Mouse (Mus musculus) hindbrain, embryonic 11.5 days (tissue): ENCODE data around the gene Acap1. TPM values are rescaled to one million over a fixed set of nuclear protein-coding genes. Genes with fewer than 3 reads are reported as not detected.
A peak's percentile ranks its signal among the peaks of the same experiment; 100 is the strongest.
"Not testable (repeated sequence)": the region's sequence is repeated elsewhere in the genome, so short reads cannot be mapped to it uniquely, and the experiment has no call there.

Experiments used
- ATAC-seq: fragments of 200-750 bp; cut with Nextera tagmentation; 2 replicates; pipeline ENCODE4 v1.8.0; 2017; ENCODE audit warnings: mild to moderate bottlenecking, moderate TSS enrichment, moderate library complexity; ENCODE audit not compliant: low FRiP score
- DNase-seq: peaks from one replicate; pipeline ENCODE4 v3.0.0-alpha.2; 2015; ENCODE audit warnings: low spot score
- H3K27ac ChIP-seq: fragments of 300-500 bp; sonication (generic); 2 replicates; pipeline ENCODE4 v1.5.1; 2014; ENCODE audit warnings: mild to moderate bottlenecking, low read depth, low read length
- H3K27me3 ChIP-seq: fragments of 300-500 bp; sonication (generic); 2 replicates; pipeline ENCODE4 v1.6.1; 2014; ENCODE audit warnings: mild to moderate bottlenecking, low read length, moderate library complexity, mixed read lengths; ENCODE audit not compliant: control insufficient read depth, insufficient read depth
- H3K36me3 ChIP-seq: fragments of 300-500 bp; sonication (generic); 2 replicates; pipeline ENCODE4 v1.6.1; 2014; ENCODE audit warnings: mild to moderate bottlenecking, low read length, moderate library complexity, mixed read lengths; ENCODE audit not compliant: control insufficient read depth, insufficient read depth
- H3K4me1 ChIP-seq: fragments of 300-500 bp; sonication (generic); replicated peaks from 2 replicates; pipeline ENCODE4 v1.6.1; 2014; ENCODE audit warnings: low read length, mixed read lengths; ENCODE audit not compliant: control insufficient read depth, insufficient read depth
- H3K4me2 ChIP-seq: fragments of 300-500 bp; sonication (generic); replicated peaks from 2 replicates; pipeline ENCODE4 v1.6.1; 2014; ENCODE audit warnings: mild to moderate bottlenecking, low read depth, low read length
- H3K4me3 ChIP-seq: fragments of 300-500 bp; sonication (generic); 2 replicates; pipeline ENCODE4 v1.5.1; 2014; ENCODE audit warnings: low read depth, low read length
- H3K9ac ChIP-seq: fragments of 300-500 bp; sonication (generic); 2 replicates; pipeline ENCODE4 v1.6.1; 2014; ENCODE audit warnings: low read depth, low read length
- H3K9me3 ChIP-seq: fragments of 300-500 bp; sonication (generic); 2 replicates; pipeline ENCODE4 v1.6.1; 2016; ENCODE audit warnings: low read length; ENCODE audit not compliant: control insufficient read depth
- WGBS: fragments of 180-500 bp; shearing (Covaris S2); extraction: QIAGEN DNeasy Blood & Tissue Kit; methylation state at CpG from one replicate; pipeline ENCODE4 v1.1.7; 2014; 5-methylcytosine and 5-hydroxymethylcytosine counted together
- polyA plus RNA-seq: library from polyadenylated mRNA; unstranded; fragments of >200 nt; fragmentation: Nextera tagmentation; extraction: Ambion mirVana; gene quantifications from 2 replicates; pipeline ENCODE4 v1.2.1, GENCODE M21; 2014

The Acap1 gene
- polyA plus RNA-seq, 1 experiment from 2014 or later = 0.45 TPM

DNA sequence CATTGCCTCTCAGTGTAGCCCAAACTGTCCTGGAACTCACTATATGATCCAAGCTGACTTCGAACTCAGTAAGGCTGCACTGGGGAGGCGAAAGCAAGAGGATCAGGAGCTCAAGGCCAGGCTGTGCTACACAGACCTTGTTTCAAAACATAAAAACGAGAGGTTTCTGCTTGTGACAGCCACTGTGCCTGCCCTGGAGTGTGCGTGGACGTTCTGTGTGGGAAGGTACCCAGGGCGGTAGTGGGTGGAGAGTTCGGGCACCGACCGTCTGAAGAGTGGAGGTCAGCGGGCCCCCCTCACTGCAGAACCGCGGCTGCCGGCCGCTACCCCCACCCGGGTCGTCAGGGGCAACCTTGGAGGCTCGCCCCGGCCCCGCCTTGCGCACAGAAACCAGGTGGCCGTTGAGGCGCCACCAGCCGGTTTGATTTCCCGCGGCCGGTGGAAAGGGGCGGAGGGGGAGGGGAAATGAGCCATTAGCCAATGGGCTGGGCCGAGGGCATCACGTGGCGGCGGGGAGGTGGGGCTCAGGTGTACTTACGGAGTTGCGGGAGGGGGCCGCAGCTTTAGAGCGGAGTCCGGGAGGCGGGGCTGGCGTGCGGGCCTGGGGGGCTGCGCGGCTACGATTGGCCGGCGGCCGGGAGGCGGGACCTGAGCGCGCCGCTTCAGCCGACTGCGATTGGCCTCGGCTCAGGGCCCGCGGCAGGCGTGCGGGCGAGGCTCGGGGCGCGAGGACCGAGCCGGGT, 40.0 kb upstream of the Acap1 start, which contains the start of gene Ybx2:
Gene Ybx2, plus strand, starts transcription at position 660 of the 743 bp plus-strand sequence.
- Histone ChIP-seq H3K9ac (peak within 1 kb of the TSS; percentile 47), H3K4me1 (peaks cover 5% of the 10 kb centered on the region), H3K27ac (no peak within 1 kb of the TSS), H3K4me2 (peak within 1 kb of the TSS; percentile 99), H3K4me3 (peak within 1 kb of the TSS; percentile 56), H3K9me3 (no peaks in the 10 kb centered on the region), H3K27me3 (peaks cover 35% of the 10 kb centered on the region), H3K36me3 (no peaks in the 10 kb centered on the region)
- DNase-seq (peak; percentile 90), ATAC-seq (peak; percentile 94)
- 2% methylated on average over 49 of the region's 62 CpGs for WGBS

- no peak overlapping the region for H3K27ac ChIP-seq
- DNase-seq (no peak), ATAC-seq (no peak)
- H3K4me3 ChIP-seq = no peak overlapping the region
- H3K4me2 ChIP-seq = no peak overlapping the region
- peaks cover 35% of the 10 kb centered on the region for H3K27me3 ChIP-seq
- no peaks in the 10 kb centered on the region for H3K9me3 ChIP-seq
- H3K9ac ChIP-seq = no peak overlapping the region
- WGBS = 17% methylated on average over 6 of the region's 6 CpGs
- peaks cover 5% of the 10 kb centered on the region for H3K4me1 ChIP-seq
- H3K36me3 ChIP-seq = no peaks in the 10 kb centered on the region
Observed at GRCm38 (mm10) chr11:69934681-69935080, 39.3 kb upstream of the Acap1 start.

GRCm38 (mm10) chr11:69934169-69934568, 38.8 kb upstream of the Acap1 start:
- Histone ChIP-seq H3K4me3 (peak overlapping the region; percentile 10), H3K9me3 (no peaks in the 10 kb centered on the region), H3K27ac (no peak overlapping the region), H3K36me3 (no peaks in the 10 kb centered on the region), H3K4me1 (peaks cover 5% of the 10 kb centered on the region), H3K27me3 (peaks cover 35% of the 10 kb centered on the region), H3K9ac (no peak overlapping the region), H3K4me2 (peak overlapping the region; percentile 30)
- ATAC-seq = no peak
- under 1% methylated on average over 18 of the region's 18 CpGs for WGBS
- DNase-seq = peak; percentile 97

DNA sequence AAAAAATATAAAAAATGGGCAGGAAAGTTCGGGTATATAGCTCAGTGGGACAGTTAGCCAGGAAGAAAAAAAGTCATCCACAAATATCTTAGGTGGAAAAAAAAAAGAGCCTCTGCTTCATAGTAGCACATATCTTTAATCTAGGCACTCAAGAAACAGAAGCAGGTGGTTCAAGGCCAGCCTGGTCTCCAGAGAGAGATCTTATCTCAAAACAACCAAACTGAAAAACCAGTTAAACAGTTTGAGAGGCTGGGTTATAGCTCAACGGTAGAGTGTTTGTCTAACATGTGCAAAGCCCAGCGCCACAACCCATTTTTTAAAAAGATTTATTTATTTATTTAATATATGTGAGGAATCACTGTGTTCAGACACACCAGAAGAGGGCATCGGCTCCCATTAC, 37.7 kb upstream of the Acap1 start:
- Histone ChIP-seq H3K9ac (no peak overlapping the region), H3K27ac (no peak overlapping the region), H3K4me1 (peaks cover 5% of the 10 kb centered on the region), H3K4me3 (no peak overlapping the region), H3K27me3 (peaks cover 29% of the 10 kb centered on the region), H3K4me2 (no peak overlapping the region), H3K9me3 (no peaks in the 10 kb centered on the region), H3K36me3 (no peaks in the 10 kb centered on the region)
- ATAC-seq = no peak
- no peak for DNase-seq
- WGBS = 76% methylated on average over 4 of the region's 4 CpGs

DNA sequence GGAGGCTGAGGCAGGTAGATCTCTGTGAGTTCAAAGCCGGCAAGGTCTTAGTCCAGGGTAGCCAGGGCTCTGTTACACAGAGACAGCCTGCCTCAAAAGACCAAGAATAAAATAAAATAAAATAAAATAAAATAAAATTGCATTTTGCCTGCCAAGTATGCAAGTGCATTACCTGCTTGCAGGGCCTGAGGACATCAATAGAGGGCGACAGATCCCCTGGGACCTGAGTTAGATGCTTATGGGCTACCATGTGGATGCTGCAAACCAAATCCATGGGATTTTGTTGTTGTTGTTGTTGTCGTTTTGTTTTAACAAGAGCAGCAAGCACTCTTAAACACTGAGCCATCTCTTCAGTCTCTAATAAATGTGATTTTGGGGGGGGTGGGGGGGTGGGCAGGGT, 36.9 kb upstream of the Acap1 start:
- Histone ChIP-seq H3K36me3 (no peaks in the 10 kb centered on the region), H3K27me3 (peaks cover 21% of the 10 kb centered on the region), H3K9me3 (no peaks in the 10 kb centered on the region), H3K27ac (no peak overlapping the region), H3K4me3 (no peak overlapping the region), H3K4me2 (no peak overlapping the region), H3K9ac (no peak overlapping the region), H3K4me1 (peaks cover 5% of the 10 kb centered on the region)
- WGBS = 37% methylated on average over 3 of the region's 3 CpGs
- ATAC-seq (no peak), DNase-seq (no peak)

GRCm38 (mm10) chr11:69931769-69932168, 36.4 kb upstream of the Acap1 start:
- no peaks in the 10 kb centered on the region for H3K36me3 ChIP-seq
- ATAC-seq (no peak), DNase-seq (no peak)
- 80% methylated on average over 8 of the region's 8 CpGs for WGBS
- H3K27me3 ChIP-seq = peaks cover 16% of the 10 kb centered on the region
- no peak overlapping the region for H3K27ac ChIP-seq
- H3K4me2 ChIP-seq = no peak overlapping the region
- H3K9ac ChIP-seq = no peak overlapping the region
- H3K9me3 ChIP-seq = no peaks in the 10 kb centered on the region
- H3K4me1 ChIP-seq = peaks cover 5% of the 10 kb centered on the region
- no peak overlapping the region for H3K4me3 ChIP-seq

DNA sequence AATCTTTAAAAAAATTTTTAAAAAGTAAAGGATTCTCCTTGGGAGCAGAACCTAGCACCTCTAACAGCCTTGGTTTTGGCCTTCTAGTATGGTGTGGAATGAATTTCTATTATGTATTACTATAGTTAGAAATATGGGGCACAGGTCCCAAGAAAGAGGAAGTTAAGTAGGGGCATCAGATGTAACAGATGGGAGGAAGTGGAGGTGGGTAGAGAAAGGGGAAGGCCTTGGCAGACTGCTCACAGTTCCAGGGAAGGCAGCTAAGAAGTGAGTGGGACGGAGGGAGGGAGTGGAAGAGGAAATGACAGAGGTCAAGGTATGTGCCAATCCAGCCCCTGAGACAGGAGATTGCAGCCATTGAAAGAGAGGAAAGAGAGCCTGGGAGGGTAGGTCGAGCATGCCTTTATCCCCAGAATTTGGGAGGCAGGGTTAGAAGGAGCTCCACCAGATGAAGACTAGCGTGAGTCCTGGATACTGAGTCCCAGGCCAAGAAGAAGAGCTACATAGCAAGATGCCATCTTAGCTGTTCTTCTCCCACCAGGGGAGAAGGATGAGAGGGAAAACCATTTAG, 35.7 kb upstream of the Acap1 start:
- Histone ChIP-seq H3K27ac (no peak overlapping the region), H3K36me3 (no peaks in the 10 kb centered on the region), H3K4me1 (peaks cover 1% of the 10 kb centered on the region), H3K9ac (no peak overlapping the region), H3K4me3 (no peak overlapping the region), H3K27me3 (peaks cover 9% of the 10 kb centered on the region; the same call in 1 of the 2 replicates), H3K9me3 (no peaks in the 10 kb centered on the region), H3K4me2 (no peak overlapping the region)
- DNase-seq (no peak), ATAC-seq (no peak)
- WGBS = 76% methylated on average over 3 of the region's 3 CpGs

DNA sequence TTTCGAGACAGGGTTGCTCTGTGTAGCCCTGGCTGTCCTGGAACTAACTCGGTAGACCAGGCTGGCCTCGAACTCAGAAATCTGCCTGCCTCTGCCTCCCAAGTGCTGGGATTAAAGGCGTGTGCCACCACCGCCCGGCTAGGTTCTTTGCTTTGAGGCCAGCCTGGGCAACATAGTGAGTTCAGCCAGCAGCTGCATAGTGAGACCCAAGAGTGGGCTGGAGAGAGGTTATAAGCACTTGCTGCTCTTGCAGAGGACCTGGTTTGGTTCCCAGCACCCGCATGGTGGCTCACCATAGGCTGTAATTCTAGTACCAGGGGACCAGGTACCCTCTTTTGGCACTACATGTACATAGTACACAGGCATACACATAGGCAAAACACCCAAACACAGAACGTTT, 34.8 kb upstream of the Acap1 start:
- not testable (repeated sequence) for DNase-seq, H3K9me3 ChIP-seq, H3K4me1 ChIP-seq, H3K9ac ChIP-seq, H3K27ac ChIP-seq, H3K27me3 ChIP-seq, H3K36me3 ChIP-seq, H3K4me3 ChIP-seq, H3K4me2 ChIP-seq, ATAC-seq
- WGBS = 87% methylated on average over 8 of the region's 8 CpGs

DNA sequence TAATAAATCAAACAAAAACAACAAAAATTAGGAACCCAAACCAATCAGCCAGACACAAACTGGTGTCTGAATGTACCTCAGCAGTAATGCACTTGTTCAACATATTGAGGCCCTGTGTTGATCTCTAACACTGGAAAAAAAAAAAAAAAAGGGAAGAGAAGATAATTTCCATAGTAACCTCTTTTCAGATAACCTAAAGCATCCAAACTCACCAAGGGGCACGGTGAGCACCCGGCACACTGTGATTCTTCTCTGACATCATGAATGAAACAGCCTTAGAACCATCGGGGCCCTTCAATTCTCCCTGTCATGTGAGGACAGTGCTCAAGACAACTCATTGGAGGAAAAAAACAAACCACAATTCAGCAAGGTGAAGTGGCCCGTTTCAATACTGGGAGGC, 34.4 kb upstream of the Acap1 start:
- Histone ChIP-seq H3K4me1 (no peaks in the 10 kb centered on the region), H3K27me3 (peaks cover 3% of the 10 kb centered on the region; the same call in 1 of the 2 replicates), H3K9me3 (no peaks in the 10 kb centered on the region), H3K4me3 (no peak overlapping the region), H3K27ac (no peak overlapping the region), H3K4me2 (no peak overlapping the region), H3K9ac (no peak overlapping the region), H3K36me3 (no peaks in the 10 kb centered on the region)
- DNase-seq (no peak), ATAC-seq (no peak)
- 89% methylated on average over 4 of the region's 4 CpGs for WGBS
